Mouse (Mus musculus) limb, embryonic 14.5 days (tissue): Measurements from ENCODE around the gene Caprin2. TPM values are rescaled to one million over a fixed set of nuclear protein-coding genes. Genes with fewer than 3 reads are reported as not detected.
"Not testable (repeated sequence)": the region's sequence is repeated elsewhere in the genome, so short reads cannot be mapped to it uniquely, and the experiment has no call there.

Experiments used
- ATAC-seq: fragments of 200-750 bp; cut with Nextera tagmentation; 2 replicates; pipeline ENCODE4 v1.8.0; 2017; ENCODE audit warnings: low read depth, moderate number of reproducible peaks, moderate TSS enrichment; ENCODE audit not compliant: low FRiP score
- DNase-seq: peaks from one replicate; pipeline ENCODE4 v3.0.0-alpha.2; 2015; ENCODE audit warnings: low spot score
- H3K27ac ChIP-seq: fragments of 300-500 bp; sonication (generic); replicated peaks from 2 replicates; pipeline ENCODE4 v1.5.1; 2014; ENCODE audit warnings: low read depth, mild to moderate bottlenecking, low read length, moderate library complexity, mixed read lengths
- H3K27me3 ChIP-seq: fragments of 300-500 bp; sonication (generic); 2 replicates; pipeline ENCODE4 v1.6.1; 2014; ENCODE audit warnings: low read length, mixed read lengths; ENCODE audit not compliant: control insufficient read depth, insufficient read depth
- H3K36me3 ChIP-seq: fragments of 300-500 bp; sonication (generic); 2 replicates; pipeline ENCODE4 v1.6.1; 2014; ENCODE audit warnings: mild to moderate bottlenecking, low read length, moderate library complexity, mixed read lengths; ENCODE audit not compliant: control insufficient read depth, insufficient read depth
- H3K4me1 ChIP-seq: fragments of 300-500 bp; sonication (generic); 2 replicates; pipeline ENCODE4 v1.6.1; 2014; ENCODE audit warnings: antibody characterized with exemption, low read length, mixed read lengths; ENCODE audit not compliant: control insufficient read depth, insufficient read depth
- H3K4me2 ChIP-seq: fragments of 300-500 bp; sonication (generic); replicated peaks from 2 replicates; pipeline ENCODE4 v1.6.1; 2014; ENCODE audit warnings: low read depth, mild to moderate bottlenecking, low read length, moderate library complexity; ENCODE audit not compliant: severe bottlenecking
- H3K4me3 ChIP-seq: fragments of 300-500 bp; sonication (generic); replicated peaks from 2 replicates; pipeline ENCODE4 v1.5.1; 2014; ENCODE audit warnings: low read length
- H3K9ac ChIP-seq: fragments of 300-500 bp; sonication (generic); 2 replicates; pipeline ENCODE4 v1.6.1; 2014; ENCODE audit warnings: mild to moderate bottlenecking, low read depth, low read length, moderate library complexity; ENCODE audit not compliant: severe bottlenecking
- H3K9me3 ChIP-seq: fragments of 300-500 bp; sonication (generic); 2 replicates; pipeline ENCODE4 v1.6.1; 2016; ENCODE audit warnings: low read length; ENCODE audit not compliant: control insufficient read depth
- POLR2A ChIP-seq: fragments of 200-500 bp; IDR thresholded peaks from 2 replicates; pipeline ENCODE4 v1.8.0; 2012; ENCODE audit warnings: inconsistent platforms, mild to moderate bottlenecking, moderate library complexity, borderline replicate concordance; ENCODE audit not compliant: insufficient read depth, insufficient read length; ENCODE audit errors: extremely low read depth
- WGBS: fragments of 180-500 bp; shearing (Covaris S2); extraction: QIAGEN DNeasy Blood & Tissue Kit; methylation state at CpG from one replicate; pipeline ENCODE4 v1.1.7; 2014; 5-methylcytosine and 5-hydroxymethylcytosine counted together
- polyA plus RNA-seq, 2 experiments: library from polyadenylated mRNA; depleted of rRNA in 1 of 2; stranded (reverse) in 1 of 2; unstranded in 1 of 2; fragments of >200 nt; fragmentation: Nextera tagmentation in 1 of 2; extraction: Ambion mirVana in 1 of 2; gene quantifications; 2 replicates each; pipeline versions ENCODE4 v1.2.1 to v1.2.3; 2012 to 2014

Gene Caprin2
- polyA plus RNA-seq, 2 experiments: 8.9 to 33.3 TPM

GRCm38 (mm10) chr6:148918841-148919398 lies 22.9 kb upstream of the Caprin2 start:
- H3K9me3 ChIP-seq: no peaks in the 10 kb centered on the region
- H3K27me3 ChIP-seq: no peaks in the 10 kb centered on the region
- no peak overlapping the region for H3K4me2 ChIP-seq
- no peak overlapping the region for H3K4me3 ChIP-seq
- peaks cover 19% of the 10 kb centered on the region for H3K36me3 ChIP-seq
- TF ChIP-seq POLR2A: no peak
- H3K4me1 ChIP-seq: no peaks in the 10 kb centered on the region
- no peak overlapping the region for H3K27ac ChIP-seq
- ATAC-seq: no peak
- H3K9ac ChIP-seq: no peak overlapping the region
- no peak for DNase-seq

GRCm38 (mm10) chr6:148917672-148918071 lies 21.6 kb upstream of the Caprin2 start:
- 39% methylated on average over 1 of the region's 1 CpGs for WGBS
- no peaks in the 10 kb centered on the region for H3K9me3 ChIP-seq
- no peak overlapping the region for H3K4me2 ChIP-seq
- H3K27ac ChIP-seq: no peak overlapping the region
- H3K27me3 ChIP-seq: no peaks in the 10 kb centered on the region
- ATAC-seq: no peak
- DNase-seq: no peak
- no peaks in the 10 kb centered on the region for H3K4me1 ChIP-seq
- TF ChIP-seq POLR2A: no peak
- H3K36me3 ChIP-seq: peaks cover 12% of the 10 kb centered on the region
- H3K9ac ChIP-seq: no peak overlapping the region
- no peak overlapping the region for H3K4me3 ChIP-seq

DNA sequence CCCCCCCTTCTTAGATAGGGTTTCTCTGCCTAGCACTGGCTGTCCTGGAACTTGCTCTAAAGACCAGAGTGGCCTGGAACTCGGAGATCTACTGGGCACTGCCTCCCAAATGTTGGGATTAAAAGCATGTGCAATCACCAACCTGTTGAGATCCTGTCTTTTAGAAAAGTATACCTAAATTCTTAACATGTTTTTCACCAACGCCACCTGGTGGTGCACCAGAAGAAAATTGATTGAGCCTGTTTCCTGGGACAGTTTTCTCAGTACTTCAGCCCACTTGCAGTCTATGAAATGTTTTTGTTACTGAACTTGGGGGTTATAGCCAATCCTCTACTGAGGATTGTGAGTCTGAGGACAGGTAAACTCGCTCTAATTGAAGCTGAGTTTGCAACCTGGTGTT lies 20.8 kb upstream of the Caprin2 start:
- H3K27me3 ChIP-seq: no peaks in the 10 kb centered on the region
- WGBS: 29% methylated on average over 3 of the region's 3 CpGs
- H3K9ac ChIP-seq: no peak overlapping the region
- no peak overlapping the region for H3K4me3 ChIP-seq
- peaks cover 12% of the 10 kb centered on the region for H3K36me3 ChIP-seq
- no peak overlapping the region for H3K4me2 ChIP-seq
- ATAC-seq (no peak), DNase-seq (peak; percentile 46)
- no peaks in the 10 kb centered on the region for H3K9me3 ChIP-seq
- no peak overlapping the region for H3K27ac ChIP-seq
- no peak for TF ChIP-seq POLR2A
- H3K4me1 ChIP-seq: no peaks in the 10 kb centered on the region

GRCm38 (mm10) chr6:148913938-148914337 lies 17.9 kb upstream of the Caprin2 start:
- ATAC-seq: no peak
- no peaks in the 10 kb centered on the region for H3K4me1 ChIP-seq
- H3K36me3 ChIP-seq: no peaks in the 10 kb centered on the region
- no peak overlapping the region for H3K9ac ChIP-seq
- DNase-seq: peak; percentile 79
- no peak overlapping the region for H3K4me3 ChIP-seq
- H3K27me3 ChIP-seq: no peaks in the 10 kb centered on the region
- H3K9me3 ChIP-seq: no peaks in the 10 kb centered on the region
- no peak for TF ChIP-seq POLR2A
- 15% methylated on average over 2 of the region's 2 CpGs for WGBS
- H3K27ac ChIP-seq: no peak overlapping the region
- H3K4me2 ChIP-seq: no peak overlapping the region

DNA sequence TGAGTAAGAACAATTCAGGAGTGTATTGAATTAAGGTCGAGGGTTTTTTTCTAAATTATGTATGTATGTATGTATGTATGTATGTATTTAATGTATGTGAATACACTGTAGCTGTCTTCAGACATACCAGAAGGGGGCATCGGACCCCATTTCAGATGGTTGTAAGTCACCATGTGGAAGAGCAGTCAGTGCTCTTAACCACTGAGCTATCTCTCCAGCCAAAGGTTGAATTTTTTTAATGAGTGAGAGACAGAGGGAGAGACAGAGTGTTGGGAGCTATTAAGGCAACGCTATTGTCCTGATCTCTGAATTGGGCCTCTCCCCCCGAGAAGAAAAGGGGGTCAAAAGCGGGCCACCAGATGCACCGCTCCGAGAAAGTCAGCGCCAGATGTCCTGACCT lies 15.9 kb upstream of the Caprin2 start:
- ATAC-seq, DNase-seq: not testable (repeated sequence)
- WGBS: 76% methylated on average over 8 of the region's 8 CpGs

DNA sequence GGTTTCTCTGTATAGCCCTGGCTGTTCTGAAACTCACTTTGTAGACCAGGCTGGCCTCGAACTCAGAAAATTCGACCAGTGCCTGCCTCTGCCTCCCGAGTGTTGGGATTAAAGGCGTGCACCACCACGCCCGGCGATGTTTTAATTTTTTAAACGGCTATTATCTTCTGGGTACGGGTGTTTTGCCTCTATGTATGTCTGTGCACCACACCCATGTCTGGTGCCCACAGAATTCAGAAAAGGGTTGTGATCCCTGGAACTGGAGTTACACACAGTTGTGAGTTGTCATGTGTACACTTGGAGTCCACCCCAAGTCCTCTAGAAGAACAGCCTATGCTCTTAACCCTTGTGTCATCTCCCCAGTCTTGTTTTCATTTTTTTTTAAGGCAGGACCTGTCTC lies 10.9 kb upstream of the Caprin2 start:
- ATAC-seq: no peak
- H3K27me3 ChIP-seq: no peaks in the 10 kb centered on the region
- no peak for TF ChIP-seq POLR2A
- no peak for DNase-seq
- H3K4me1 ChIP-seq: no peaks in the 10 kb centered on the region
- no peak overlapping the region for H3K4me3 ChIP-seq
- H3K36me3 ChIP-seq: no peaks in the 10 kb centered on the region
- H3K27ac ChIP-seq: no peak overlapping the region
- no peak overlapping the region for H3K4me2 ChIP-seq
- H3K9ac ChIP-seq: no peak overlapping the region
- WGBS: 90% methylated on average over 9 of the region's 9 CpGs
- no peaks in the 10 kb centered on the region for H3K9me3 ChIP-seq

More for the DNA sequence above, 15.9 kb upstream of the Caprin2 start:
- not testable (repeated sequence) for H3K4me2 ChIP-seq, H3K4me1 ChIP-seq, H3K9ac ChIP-seq, H3K4me3 ChIP-seq, H3K27ac ChIP-seq, H3K27me3 ChIP-seq, H3K9me3 ChIP-seq, H3K36me3 ChIP-seq
